Mouse (Mus musculus): Measurements from ENCODE around the gene Gmfg.

- TF ChIP-seq CTCF (IDR thresholded peaks at IDR 0.05; ENCODE audit: borderline replicate concordance, extremely low read depth, insufficient read depth, insufficient read length), result no peak
- no peak for TF ChIP-seq POLR2A (IDR thresholded peaks at IDR 0.05; ENCODE audit: borderline replicate concordance, extremely low read depth, insufficient read depth, insufficient read length, poor library complexity, severe bottlenecking)
Observed at GRCm38 (mm10) chr7:28476191-28476590, 38.9 kb downstream of the Gmfg start.
